Mouse (Mus musculus) liver, embryonic 14.5 days (tissue): Measurements from ENCODE around the gene Cnbd2. TPM values are rescaled to one million over a fixed set of nuclear protein-coding genes. Genes with fewer than 3 reads are reported as not detected.

Source experiments
- ATAC-seq: fragments of 200-750 bp; cut with Nextera tagmentation; 2 replicates; pipeline ENCODE4 v1.8.0; 2017; ENCODE audit warnings: moderate number of reproducible peaks, mild to moderate bottlenecking, moderate library complexity; ENCODE audit not compliant: insufficient read depth
- DNase-seq, 3 experiments: peaks; one replicate each; pipeline ENCODE4 v3.0.0-alpha.2; 2012 to 2013; ENCODE audit warnings: low read depth in 3 of 3, low spot score in 3 of 3
- H3K27ac ChIP-seq: fragments of 300-500 bp; sonication (generic); 2 replicates; pipeline ENCODE4 v1.5.1; 2014; ENCODE audit warnings: moderate library complexity, mild to moderate bottlenecking, control low read depth, inconsistent platforms
- H3K27me3 ChIP-seq: fragments of 300-500 bp; sonication (generic); 2 replicates; pipeline ENCODE4 v1.6.1; 2014; ENCODE audit warnings: mild to moderate bottlenecking, low read length, moderate library complexity; ENCODE audit not compliant: control insufficient read depth, insufficient read depth
- H3K36me3 ChIP-seq: fragments of 300-500 bp; sonication (generic); replicated peaks from 2 replicates; pipeline ENCODE4 v1.6.1; 2014; ENCODE audit warnings: low read depth; ENCODE audit not compliant: control insufficient read depth, insufficient read depth
- H3K4me1 ChIP-seq, 2 experiments: fragments of 200-500 bp in 1 of 2; fragments of 300-500 bp in 1 of 2; sonication (generic) in 1 of 2; replicated peaks; 2 replicates each; pipeline ENCODE4 v1.6.1; 2012 to 2014; ENCODE audit warnings: antibody characterized with exemption in 1 of 2, inconsistent platforms in 1 of 2, low read length in 1 of 2; ENCODE audit not compliant: control insufficient read depth in 2 of 2, insufficient read depth in 2 of 2
- H3K4me2 ChIP-seq: fragments of 300-500 bp; sonication (generic); 2 replicates; pipeline ENCODE4 v1.6.1; 2014; ENCODE audit warnings: low read depth, mild to moderate bottlenecking, control low read depth, moderate library complexity
- H3K4me3 ChIP-seq, 2 experiments: fragments of 200-500 bp in 1 of 2; fragments of 300-500 bp in 1 of 2; sonication (generic) in 1 of 2; 2 replicates each; pipeline ENCODE4 v1.5.1; 2012 to 2014; ENCODE audit warnings: low read depth in 2 of 2, low read length in 2 of 2, mild to moderate bottlenecking in 2 of 2, control low read depth in 1 of 2, inconsistent platforms in 1 of 2, moderate library complexity in 1 of 2; ENCODE audit not compliant: insufficient read depth in 1 of 2
- H3K9ac ChIP-seq: fragments of 300-500 bp; sonication (generic); replicated peaks from 2 replicates; pipeline ENCODE4 v1.6.1; 2014; ENCODE audit warnings: mild to moderate bottlenecking, control low read depth, moderate library complexity
- H3K9me3 ChIP-seq: fragments of 300-500 bp; sonication (generic); 2 replicates; pipeline ENCODE4 v1.6.1; 2016; ENCODE audit warnings: low read length, mixed read lengths; ENCODE audit not compliant: control insufficient read depth
- CTCF ChIP-seq: IDR thresholded peaks from 2 replicates; pipeline ENCODE4 v1.5.1; 2016; ENCODE audit warnings: antibody characterized with exemption, low read depth, control low read depth
- EP300 ChIP-seq: IDR thresholded peaks from 2 replicates; pipeline ENCODE4 v1.6.1; 2016; ENCODE audit warnings: antibody characterized with exemption, low read depth
- WGBS: fragments of 180-500 bp; shearing (Covaris S2); extraction: QIAGEN DNeasy Blood & Tissue Kit; methylation state at CpG from one replicate; pipeline ENCODE4 v1.1.7; 2014; ENCODE audit not compliant: insufficient replicate concordance; 5-methylcytosine and 5-hydroxymethylcytosine counted together
- polyA plus RNA-seq, 2 experiments: library from polyadenylated mRNA; depleted of rRNA in 1 of 2; stranded (reverse) in 1 of 2; unstranded in 1 of 2; fragments of >200 nt; fragmentation: Nextera tagmentation in 1 of 2; extraction: Ambion mirVana in 1 of 2; gene quantifications; 2 replicates each; pipeline versions ENCODE4 v1.2.1 to v1.2.3; 2012 to 2014

The Cnbd2 gene
- polyA plus RNA-seq, 2 experiments: 0.51 to 1.9 TPM

DNA sequence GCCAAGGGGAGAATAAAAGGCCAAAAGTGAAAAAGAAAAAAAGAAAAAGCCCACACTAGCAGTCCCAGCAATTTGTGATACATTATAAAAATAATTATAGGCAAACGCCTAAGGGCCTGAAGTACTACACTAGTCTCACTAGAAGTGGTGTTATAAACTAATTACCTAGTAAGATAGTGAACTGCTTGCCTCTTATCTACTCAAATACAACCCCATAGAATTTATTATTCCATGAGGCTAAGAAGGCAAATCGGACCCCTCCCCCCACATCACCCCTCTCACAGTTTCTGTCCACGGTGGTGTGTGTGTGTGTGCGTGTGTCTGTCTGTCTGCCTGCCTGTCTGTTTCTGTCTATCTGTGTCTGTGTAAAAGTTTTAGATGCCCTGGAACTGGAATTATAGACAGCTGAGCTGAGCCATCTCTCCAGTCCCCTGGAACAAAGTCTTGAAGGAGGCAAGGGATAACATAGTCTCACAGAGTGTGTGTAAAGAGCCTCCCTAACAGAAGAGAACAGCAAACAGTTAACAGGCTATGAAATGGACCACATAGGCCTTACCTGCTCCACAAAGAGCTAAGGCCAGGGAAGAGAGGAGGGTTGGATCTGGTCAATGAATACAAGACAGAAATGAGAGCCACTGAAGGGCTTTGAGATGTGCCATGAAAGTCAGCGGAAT lies 81.2 kb downstream of the Cnbd2 start:
- TF ChIP-seq CTCF (no peak), EP300 (no peak)
- ATAC-seq (no peak), DNase-seq (no peak)
- 42% methylated on average over 5 of the region's 5 CpGs for WGBS
- Histone ChIP-seq H3K36me3 (no peaks in the 10 kb centered on the region), H3K27ac (no peak overlapping the region), H3K9me3 (no peaks in the 10 kb centered on the region), H3K4me1 (peaks cover 0 to 4% of the 10 kb centered on the region in 2 experiments; a peak in 2 of 4 replicates), H3K4me3 (peak overlapping the region in 1 of 2 experiments; percentile 58; a peak in 2 of 4 replicates), H3K27me3 (no peaks in the 10 kb centered on the region), H3K4me2 (peak overlapping the region; percentile 58), H3K9ac (no peak overlapping the region)

DNA sequence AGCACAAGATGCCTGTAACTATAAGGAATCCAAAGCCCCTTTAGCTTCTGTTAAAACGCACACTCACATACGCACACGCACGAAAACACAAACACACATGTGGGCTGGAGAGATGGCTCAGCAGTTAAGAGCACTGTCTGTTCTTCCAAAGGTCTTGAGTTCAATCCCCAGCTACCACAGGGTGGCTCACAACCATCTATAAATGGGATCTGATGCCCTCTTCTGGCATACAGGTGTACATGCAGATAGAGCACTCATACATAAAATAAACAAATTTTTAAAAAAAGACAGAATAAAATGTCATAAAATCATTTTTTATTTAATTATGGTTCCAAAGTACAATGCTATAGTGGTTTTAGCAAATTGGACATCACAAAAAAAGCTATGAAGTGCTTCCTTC lies 82.2 kb downstream of the Cnbd2 start:
- H3K4me1 ChIP-seq: peaks cover 0 to 4% of the 10 kb centered on the region in 2 experiments; a peak in 2 of 4 replicates
- no peak overlapping the region for H3K4me3 ChIP-seq
- H3K9me3 ChIP-seq: no peaks in the 10 kb centered on the region
- H3K27me3 ChIP-seq: no peaks in the 10 kb centered on the region
- H3K27ac ChIP-seq: no peak overlapping the region
- WGBS: 79% methylated on average over 4 of the region's 4 CpGs
- DNase-seq: no peak
- no peaks in the 10 kb centered on the region for H3K36me3 ChIP-seq
- H3K9ac ChIP-seq: no peak overlapping the region
- TF ChIP-seq CTCF: peak; percentile 49
- no peak for TF ChIP-seq EP300
- H3K4me2 ChIP-seq: no peak overlapping the region
- no peak for ATAC-seq

DNA sequence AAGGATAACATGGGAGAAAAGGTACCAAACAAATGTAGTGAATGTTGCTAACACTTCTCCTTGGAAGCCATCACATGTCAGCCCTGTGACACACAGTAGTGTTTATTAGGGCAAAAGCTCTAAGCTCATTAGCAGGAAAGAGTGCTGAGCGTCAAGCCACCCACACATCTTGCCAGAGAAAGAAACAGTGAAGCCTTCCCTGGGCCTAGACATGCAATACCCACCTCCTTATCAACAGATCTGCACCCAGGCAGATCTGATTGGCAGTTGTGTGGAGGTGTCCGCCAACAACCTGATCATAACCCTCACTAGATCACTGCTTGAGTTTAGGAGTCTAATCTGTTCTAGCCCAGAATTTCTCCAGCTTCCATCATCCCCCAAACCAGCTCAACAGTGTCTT lies 84.0 kb downstream of the Cnbd2 start:
- Histone ChIP-seq H3K4me3 (no peak overlapping the region), H3K36me3 (no peaks in the 10 kb centered on the region)
- WGBS: 52% methylated on average over 2 of the region's 2 CpGs

DNA sequence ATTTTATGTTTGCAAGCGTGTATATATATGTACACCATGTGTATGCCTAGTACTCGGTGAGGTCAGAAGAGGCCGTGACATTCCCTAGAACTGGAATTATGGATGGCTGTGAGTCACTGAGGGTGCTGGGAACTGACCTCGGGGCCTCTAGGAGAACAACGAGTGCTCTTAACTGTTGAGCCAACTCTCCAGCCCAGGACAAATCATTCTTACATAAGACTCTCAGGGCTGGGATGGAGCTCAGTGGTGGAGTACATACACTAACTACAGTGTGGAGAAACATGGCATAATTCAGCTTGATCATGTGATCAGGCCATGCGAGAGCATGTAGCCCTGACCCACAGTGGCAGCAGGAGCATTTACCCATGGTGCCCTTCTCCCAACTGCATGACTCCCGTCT lies 85.9 kb downstream of the Cnbd2 start:
- Histone ChIP-seq H3K36me3 (no peaks in the 10 kb centered on the region), H3K27me3 (no peaks in the 10 kb centered on the region), H3K4me2 (no peak overlapping the region), H3K9me3 (no peaks in the 10 kb centered on the region), H3K4me3 (no peak overlapping the region), H3K9ac (no peak overlapping the region), H3K4me1 (peaks cover 0 to 6% of the 10 kb centered on the region in 2 experiments; a peak in 2 of 4 replicates), H3K27ac (no peak overlapping the region)
- no peak for TF ChIP-seq EP300
- TF ChIP-seq CTCF: no peak
- DNase-seq (no peak), ATAC-seq (no peak)
- WGBS: 68% methylated on average over 7 of the region's 7 CpGs

More for the DNA sequence above, 84.0 kb downstream of the Cnbd2 start:
- Histone ChIP-seq H3K4me1 (peaks cover 0 to 6% of the 10 kb centered on the region in 2 experiments; a peak in 2 of 4 replicates), H3K4me2 (no peak overlapping the region), H3K27ac (no peak overlapping the region), H3K9me3 (no peaks in the 10 kb centered on the region), H3K9ac (no peak overlapping the region), H3K27me3 (no peaks in the 10 kb centered on the region)
- ATAC-seq: no peak
- no peak for DNase-seq
- TF ChIP-seq CTCF: no peak
- no peak for TF ChIP-seq EP300

DNA sequence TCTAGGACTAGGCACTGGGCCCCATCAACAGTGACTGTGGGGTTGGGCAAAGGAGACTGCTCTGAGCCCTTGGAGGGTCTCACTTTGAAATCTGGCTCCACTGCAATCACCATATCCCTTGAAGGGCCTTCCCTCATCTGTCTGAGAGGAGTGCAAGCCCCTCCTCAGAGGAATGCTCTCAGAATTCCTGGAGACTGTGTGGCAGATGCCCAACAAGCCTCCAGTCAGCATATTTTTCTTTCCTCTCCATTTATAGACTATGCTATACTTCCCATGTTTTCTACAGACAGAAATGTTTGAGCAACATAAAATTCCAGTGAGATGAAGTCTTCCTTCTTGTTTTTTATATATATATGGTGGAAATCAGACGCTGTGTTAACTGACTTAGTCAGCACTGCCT lies 87.4 kb downstream of the Cnbd2 start:
- no peaks in the 10 kb centered on the region for H3K9me3 ChIP-seq
- H3K9ac ChIP-seq: no peak overlapping the region
- no peak overlapping the region for H3K4me2 ChIP-seq
- WGBS: 77% methylated on average over 1 of the region's 1 CpGs
- H3K27ac ChIP-seq: no peak overlapping the region
- TF ChIP-seq CTCF: no peak
- ATAC-seq: no peak
- H3K4me3 ChIP-seq: no peak overlapping the region
- no peaks in the 10 kb centered on the region for H3K36me3 ChIP-seq
- H3K27me3 ChIP-seq: no peaks in the 10 kb centered on the region
- 0 out of 4 replicates have a peak, but pooled peaks cover 0 to 3% of the 10 kb centered on the region in 2 experiments for H3K4me1 ChIP-seq
- no peak for DNase-seq
